Mouse (Mus musculus): ENCODE results near the gene Pnkp.

The Pnkp gene

GRCm38 (mm10) chr7:44895593-44896434, 38.9 kb downstream of the Pnkp start, which contains the start of gene Fuz:
Fuz (plus strand) TSS chr7:44896079.
- in situ Hi-C loops (cut with MboI, MseI), result no loop called here

GRCm38 (mm10) chr7:44896499-44896898, 39.6 kb downstream of the Pnkp start:
- in situ Hi-C loops (cut with MboI, MseI), result no loop called here

GRCm38 (mm10) chr7:44898607-44899006, 41.7 kb downstream of the Pnkp start:
- in situ Hi-C loops (cut with MboI, MseI), result no loop called here

GRCm38 (mm10) chr7:44900632-44901031, 43.7 kb downstream of the Pnkp start:
- in situ Hi-C loops (cut with MboI, MseI), result no loop called here

- in situ Hi-C loops (cut with MboI, MseI), result no loop called here
Measured at GRCm38 (mm10) chr7:44901230-44901722, 44.3 kb downstream of the Pnkp start.

- in situ Hi-C loops (cut with MboI, MseI), result no loop called here
Measured at GRCm38 (mm10) chr7:44905430-44905829, 48.5 kb downstream of the Pnkp start.

- in situ Hi-C loops (cut with MboI, MseI), result no loop called here
Measured at GRCm38 (mm10) chr7:44908706-44909476, 52.0 kb downstream of the Pnkp start.

Measured in T-helper 17 cell (primary cell).